Mouse (Mus musculus) brain, embryonic 14.5 days (tissue): ENCODE measurements around the gene Whrn.

Experiments used
- CTCF ChIP-seq: fragments of 200-500 bp; IDR thresholded peaks from 2 replicates; pipeline ENCODE4 v1.5.1; 2012; ENCODE audit warnings: inconsistent platforms, mild to moderate bottlenecking, moderate library complexity, borderline replicate concordance; ENCODE audit not compliant: insufficient read depth, insufficient read length; ENCODE audit errors: extremely low read depth
- POLR2A ChIP-seq: fragments of 200-500 bp; IDR thresholded peaks from 2 replicates; pipeline ENCODE4 v1.6.1; 2012; ENCODE audit warnings: mild to moderate bottlenecking, inconsistent platforms, borderline replicate concordance; ENCODE audit not compliant: poor library complexity, insufficient read depth, insufficient read length, severe bottlenecking; ENCODE audit errors: extremely low read depth

DNA sequence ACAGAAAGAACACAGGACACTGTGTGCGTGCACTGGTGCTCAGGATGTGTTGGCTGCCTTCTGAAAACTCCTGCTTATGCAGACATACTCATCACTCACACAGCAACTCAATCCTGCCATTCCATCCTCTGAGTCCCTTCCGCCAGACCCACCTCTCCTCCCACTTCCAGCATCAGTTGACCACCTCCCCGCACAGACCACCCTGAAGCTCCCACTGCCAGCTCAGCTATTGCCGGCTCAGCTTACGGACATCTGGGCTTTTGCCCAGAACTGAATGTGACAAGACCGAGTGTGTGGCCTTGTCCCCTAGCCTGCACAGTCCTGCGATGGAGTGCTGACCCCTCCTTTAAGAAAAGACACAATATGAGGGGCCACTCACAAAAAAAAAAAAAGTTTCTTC is 55.5 kb downstream of the Whrn start:
- TF ChIP-seq POLR2A (no peak), CTCF (no peak)
